Mouse (Mus musculus): ENCODE results near the gene A830031A19Rik.

Gene A830031A19Rik

GRCm38 (mm10) chr11:24076127-24076650 is 1.3 kb upstream of the A830031A19Rik start:
- DNase-seq: no peak

- no peak for DNase-seq
These were observed 752 bp upstream of the A830031A19Rik start for GRCm38 (mm10) chr11:24075486-24076126.

GRCm38 (mm10) chr11:24074021-24074591 is 748 bp downstream of the A830031A19Rik start:
- DNase-seq: no peak

GRCm38 (mm10) chr11:24065313-24065712 is 9.5 kb downstream of the A830031A19Rik start:
- no peak for DNase-seq

DNA sequence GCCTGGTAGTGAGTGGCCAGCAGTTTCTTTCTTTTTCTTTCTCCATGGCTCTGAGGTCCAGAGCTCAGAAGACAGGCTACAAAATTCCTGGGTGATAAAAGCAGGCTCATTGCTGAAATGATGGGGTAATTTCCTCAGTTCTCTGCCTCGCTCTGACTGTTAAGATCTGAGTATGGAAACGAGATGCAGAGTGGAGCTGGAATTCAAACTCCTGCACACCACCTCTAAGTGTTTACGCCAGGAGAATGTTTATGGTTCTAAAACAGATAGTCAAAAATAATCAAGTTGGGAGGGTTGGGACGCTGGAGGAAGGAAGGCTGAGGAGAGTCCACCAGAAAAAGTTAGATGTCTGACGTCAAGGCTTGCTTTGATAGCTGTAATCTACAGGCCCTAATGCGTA is 10.6 kb downstream of the A830031A19Rik start:
- no peak for DNase-seq

GRCm38 (mm10) chr11:24062495-24063096 is 12.3 kb downstream of the A830031A19Rik start:
- no peak for DNase-seq

DNA sequence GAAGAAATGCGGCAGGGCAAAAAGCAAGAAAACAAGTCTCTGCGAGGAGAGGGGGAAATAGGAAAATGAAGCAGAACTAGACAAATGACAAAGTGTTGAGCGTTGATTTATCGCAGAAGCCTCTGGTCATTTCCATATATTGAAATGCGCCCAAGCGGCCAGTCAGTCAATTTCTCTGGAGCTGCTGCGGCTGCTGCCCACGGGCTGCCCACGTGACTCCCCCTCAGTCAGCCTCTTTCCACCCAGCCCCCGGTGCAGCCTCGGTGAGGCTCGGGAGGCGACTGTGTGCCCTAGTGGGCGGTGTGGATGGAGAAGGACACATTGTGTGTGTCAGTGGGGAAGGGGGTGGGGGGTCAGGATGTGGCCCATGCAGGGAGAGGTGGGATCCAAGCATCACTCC is 13.0 kb downstream of the A830031A19Rik start:
- DNase-seq: no peak

DNA sequence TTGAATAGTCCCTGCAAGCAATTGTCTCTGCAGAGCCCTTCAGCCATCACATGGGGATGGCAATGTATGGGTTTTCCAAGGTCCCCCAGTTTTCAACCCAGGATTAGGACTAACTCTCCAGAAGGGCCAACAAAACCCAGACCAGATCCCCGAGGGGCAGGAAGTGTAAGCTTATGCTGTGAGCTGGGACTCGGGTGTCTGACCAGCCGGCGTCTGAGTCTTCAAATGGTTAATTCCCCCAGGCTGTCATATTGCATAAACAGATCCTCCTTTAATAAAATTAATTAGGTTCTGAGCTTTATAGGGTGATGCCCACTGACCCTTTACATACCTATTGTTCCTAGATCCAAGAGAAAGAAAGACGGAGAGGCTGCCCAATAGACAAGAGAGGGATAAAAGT is 14.4 kb downstream of the A830031A19Rik start:
- DNase-seq: no peak

DNA sequence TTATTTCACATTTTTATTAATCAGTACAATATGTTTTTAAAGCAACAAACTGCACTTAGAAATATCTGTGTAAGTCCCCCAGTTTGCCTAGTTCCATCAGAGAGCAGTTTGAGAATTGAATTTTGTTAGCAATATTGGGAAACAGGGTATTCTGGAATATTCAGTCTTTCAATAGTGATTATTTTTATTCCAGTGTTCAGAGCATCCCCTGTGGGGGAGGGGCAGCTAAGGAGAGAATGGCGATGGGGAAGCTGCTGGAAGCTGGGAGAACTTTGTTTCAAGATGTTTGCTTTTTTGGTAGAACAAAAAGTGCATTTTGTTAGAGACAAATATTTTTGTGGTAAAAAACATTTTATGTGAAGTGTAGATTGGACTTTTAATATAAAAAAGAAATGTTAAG is 15.7 kb downstream of the A830031A19Rik start:
- no peak for DNase-seq

DNA sequence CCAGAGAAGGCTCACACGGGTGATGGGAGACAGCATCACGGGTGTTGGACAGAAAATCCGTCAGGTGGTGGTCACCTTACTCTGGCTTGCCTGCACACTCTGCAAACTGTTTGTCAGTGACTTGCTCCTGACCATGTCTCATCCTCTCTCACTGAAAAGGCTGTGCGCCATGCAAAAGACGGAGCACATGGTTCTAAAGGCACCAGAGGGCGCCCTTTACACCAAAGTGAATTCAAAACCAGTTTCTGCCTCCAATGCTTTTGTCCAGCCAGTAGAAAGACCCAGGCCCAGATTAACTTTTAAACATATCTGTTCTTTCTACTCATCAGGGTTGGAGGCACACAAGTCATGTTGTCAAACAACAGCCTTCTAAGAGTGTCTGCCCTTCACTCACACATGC is 22.0 kb downstream of the A830031A19Rik start:
- DNase-seq: no peak

DNA sequence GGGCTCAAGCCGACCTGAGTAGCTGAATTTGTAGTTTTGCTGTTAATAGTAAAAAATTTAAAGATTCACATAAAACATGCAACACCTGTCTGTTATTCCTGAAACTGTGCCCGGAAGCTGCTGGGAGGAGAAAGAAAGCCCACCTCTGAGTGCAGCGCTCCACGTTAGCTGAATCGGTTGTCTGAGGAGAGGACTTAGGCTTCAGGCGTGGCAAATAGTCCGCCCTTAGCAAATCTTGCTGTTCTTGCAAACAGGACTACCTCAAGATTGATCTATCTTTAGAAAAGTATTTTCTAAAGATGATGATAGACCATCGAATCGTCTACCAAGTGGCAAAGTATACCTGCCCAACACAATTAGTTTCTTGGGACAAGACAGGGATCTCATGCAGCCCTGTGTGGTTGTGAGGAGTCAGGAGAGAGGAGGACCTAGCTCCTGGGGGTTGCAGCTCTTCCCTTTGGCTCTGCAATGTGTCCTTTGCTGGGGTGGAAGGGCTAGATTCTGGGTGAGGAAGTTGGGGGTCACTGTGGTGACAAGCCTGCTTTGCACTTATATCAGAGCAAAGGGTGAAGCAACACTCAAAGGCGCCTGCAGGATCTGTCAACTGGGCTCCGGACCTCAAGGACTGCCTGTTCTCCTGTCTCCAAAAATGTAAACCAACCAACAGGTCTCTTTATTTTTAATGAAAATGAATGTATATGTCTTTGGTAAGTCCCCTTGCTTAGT is 24.7 kb downstream of the A830031A19Rik start:
- no peak for DNase-seq

GRCm38 (mm10) chr11:24049226-24050031 is 25.4 kb downstream of the A830031A19Rik start:
- peak; percentile 50 for DNase-seq

GRCm38 (mm10) chr11:24044025-24044424 is 30.8 kb downstream of the A830031A19Rik start:
- DNase-seq: no peak

- no peak for DNase-seq
These were observed 54.1 kb downstream of the A830031A19Rik start for GRCm38 (mm10) chr11:24020760-24021159.

- DNase-seq: no peak
These were observed 56.1 kb downstream of the A830031A19Rik start for GRCm38 (mm10) chr11:24018783-24019182.

DNA sequence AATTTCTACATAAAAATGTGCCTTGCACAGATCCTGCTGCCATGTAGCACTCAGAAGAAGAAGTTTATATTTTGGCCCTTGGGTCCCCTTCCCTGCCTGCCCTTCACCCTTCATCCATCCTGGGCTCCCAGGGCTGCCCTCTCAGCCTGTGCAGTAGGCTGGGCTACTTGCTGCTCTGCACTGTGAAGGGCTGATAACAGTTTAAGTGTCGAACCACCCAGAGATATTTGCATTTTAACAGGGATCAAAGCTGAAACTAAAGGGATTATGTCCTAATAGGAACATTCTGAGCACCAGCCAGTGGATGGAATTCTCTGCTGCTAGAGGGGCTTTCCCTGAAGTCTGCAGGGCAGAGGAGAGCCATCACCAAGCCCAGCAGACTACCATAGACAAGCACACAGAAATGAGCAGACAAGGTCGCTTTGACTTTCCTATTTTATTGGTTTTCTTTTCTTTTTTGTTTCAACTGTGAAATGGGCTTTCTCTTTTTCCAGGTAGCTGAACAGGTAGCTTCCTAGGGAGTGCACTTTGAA is 58.1 kb downstream of the A830031A19Rik start:
- DNase-seq: no peak

DNA sequence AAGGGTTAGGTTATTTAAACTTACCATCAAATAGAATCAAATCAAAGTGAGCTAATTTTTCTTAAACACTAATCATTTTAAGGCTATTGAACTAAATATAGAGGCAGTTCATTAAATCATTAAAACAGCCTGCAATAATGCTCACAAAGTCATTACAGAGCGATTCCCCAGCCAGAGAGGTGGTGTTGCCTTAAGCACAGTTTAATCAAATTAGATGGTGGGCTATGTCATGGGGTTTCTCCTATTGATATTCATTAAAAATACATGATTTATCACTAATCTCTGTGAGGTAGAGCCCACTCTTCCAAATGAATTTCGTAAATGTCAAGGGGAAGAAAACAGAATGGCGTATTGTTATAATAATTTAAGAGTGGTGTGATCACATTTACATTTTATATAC is 58.8 kb downstream of the A830031A19Rik start:
- no peak for DNase-seq

DNA sequence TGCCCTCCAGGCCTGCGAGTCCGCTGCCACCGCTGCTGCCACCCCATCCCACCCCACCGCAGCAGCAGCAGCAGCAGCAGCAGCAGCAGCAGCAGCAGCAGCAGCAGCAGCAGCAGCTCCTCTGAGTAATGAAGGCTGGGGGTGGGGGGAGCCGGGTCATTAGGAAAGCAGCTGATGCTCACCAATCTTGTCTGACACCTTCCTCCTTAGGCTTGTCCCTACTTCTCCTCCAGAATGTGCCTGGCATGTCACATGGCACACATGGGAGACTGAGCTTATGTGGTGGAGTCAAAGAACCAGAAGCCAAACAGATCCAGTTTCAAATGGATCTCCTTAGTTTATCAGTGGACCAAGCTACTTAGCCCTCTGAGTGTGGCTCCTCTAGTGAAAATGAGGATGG is 60.2 kb downstream of the A830031A19Rik start:
- DNase-seq: no peak

DNA sequence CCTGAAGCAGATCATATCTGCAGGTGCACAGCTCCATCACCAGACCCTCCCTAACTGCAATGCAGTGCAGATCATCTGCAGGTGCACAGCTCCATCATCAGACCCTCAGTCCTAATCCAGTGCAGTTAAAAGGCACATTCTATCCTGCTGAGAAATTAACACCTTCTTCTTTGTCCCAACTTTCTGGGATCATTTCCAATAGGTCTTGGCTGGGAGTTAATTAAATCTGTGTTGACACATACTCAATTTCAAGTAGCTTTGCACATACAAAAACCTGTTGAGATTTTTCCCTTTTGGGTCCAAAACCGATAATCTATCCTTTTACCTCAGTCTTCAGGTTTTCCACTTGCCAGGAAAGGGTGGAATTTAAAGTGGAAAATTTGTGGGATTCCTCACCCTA is 62.6 kb downstream of the A830031A19Rik start:
- DNase-seq: no peak

GRCm38 (mm10) chr11:24008976-24009375 is 65.9 kb downstream of the A830031A19Rik start:
- no peak for DNase-seq

DNA sequence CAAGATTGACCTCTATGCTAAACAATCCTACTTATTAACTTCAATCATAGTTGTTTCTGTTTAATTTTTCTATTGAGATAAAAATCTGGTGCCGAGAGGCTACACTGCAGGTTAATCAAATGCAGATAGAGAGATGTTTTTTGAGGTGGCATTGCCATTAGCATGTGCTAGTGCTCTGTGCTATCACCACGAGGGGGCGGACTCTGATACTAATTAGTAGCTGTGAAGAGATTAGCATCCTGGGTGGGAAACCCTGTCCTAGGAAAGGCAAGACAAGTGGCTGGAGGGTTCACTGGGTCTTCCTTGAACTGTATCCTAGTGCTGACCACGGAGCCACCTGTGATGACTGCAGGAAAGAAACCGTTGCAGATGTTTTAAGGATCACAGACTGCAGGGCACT is 66.6 kb downstream of the A830031A19Rik start:
- DNase-seq: no peak

DNA sequence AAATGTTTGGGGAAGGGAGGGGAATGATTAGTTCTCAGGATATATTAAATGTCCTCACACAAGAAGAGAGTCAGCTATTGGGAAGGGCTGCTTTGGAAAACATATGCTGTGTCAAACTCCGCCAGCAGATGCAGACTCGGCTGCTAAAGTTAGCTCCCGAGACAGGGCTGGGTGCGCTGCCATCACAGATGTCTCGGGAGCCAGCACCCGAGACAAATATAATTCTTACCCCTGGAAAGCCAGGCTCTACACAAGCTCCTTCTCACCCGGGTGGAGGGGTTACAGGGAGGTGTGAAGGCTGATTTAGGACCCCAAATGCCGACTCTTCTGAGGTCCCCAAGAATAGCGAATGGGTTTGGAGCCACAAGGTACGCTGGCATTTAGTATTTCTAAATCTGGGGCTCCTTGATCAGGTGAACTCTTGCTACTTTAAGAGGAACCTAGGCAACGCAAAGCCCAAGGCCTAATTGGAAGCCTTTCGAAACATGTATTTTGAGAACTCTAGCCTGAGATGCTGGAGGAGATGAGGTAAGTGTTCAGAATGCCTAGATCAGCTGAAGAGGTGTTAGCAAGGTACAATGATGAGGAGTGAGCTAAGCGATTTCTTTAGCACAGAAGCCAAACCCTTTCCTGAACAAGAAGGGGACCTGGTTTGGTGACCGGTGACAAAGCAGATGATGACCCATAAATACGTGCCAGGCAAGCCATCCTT is 69.3 kb downstream of the A830031A19Rik start:
- DNase-seq: no peak

All from cerebellum, adult 8-10 months (tissue).